Mouse (Mus musculus): Measurements from ENCODE around the gene Osbpl5. TPM values are rescaled to one million over a fixed set of nuclear protein-coding genes. Genes with fewer than 3 reads are reported as not detected.
A peak's percentile ranks its signal among the peaks of the same experiment; 100 is the strongest.

Osbpl5 gene
- polyA plus RNA-seq, 1 experiment: 8.4 TPM

DNA sequence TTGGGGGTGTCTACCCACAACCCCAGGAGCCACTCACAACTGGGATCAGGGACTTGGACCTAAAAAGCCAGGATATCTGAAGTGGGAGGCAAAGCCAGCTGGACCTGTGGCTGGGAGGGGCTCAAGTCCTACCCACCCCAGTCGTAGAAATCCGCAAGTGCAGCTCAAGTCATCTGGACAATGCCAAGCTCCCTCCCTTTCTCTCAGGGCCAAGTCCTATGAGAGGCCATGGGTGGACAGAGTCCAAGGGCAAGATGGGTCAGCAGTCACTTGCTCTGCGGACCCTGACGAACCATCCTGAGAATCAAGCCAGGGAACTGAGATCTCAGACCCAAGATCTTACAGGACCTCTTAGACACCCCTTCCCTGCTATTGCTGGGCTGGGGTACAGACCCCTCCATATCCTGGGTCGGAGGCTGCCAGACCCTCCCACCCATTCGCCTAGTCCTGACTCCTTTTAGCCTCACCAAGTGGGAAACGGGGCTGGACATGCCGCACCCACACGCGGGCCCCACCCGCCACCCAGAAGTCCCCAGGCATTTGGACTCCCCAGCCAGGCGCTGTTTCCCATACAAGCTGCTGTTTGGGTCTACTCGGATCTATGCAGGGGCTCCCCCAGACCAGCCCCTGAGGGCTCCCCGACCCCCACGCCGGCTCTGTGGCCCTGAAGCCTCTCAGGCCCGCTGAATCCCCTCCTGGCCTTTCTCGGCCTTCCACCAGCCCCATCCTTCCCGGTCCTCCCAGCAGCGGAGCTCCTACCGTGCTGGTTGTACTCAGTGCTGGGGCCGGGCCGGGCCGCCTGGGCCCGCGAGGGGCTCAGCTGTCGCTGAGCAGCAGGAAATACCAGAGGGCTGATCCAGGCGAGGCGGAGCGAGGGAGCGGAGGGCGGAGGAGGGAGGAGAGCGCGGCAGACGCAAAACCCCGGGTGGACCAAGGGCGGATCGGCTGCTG, 17.0 kb downstream of the Osbpl5 start:
- Histone ChIP-seq H3K27ac (ENCODE audit: control insufficient read depth, insufficient read depth, low read depth, low read length) (no peak overlapping the region), H3K4me1 (ENCODE audit: control insufficient read depth, insufficient read depth, low read length) (peaks cover 7% of the 10 kb centered on the region), H3K4me3 (ENCODE audit: control insufficient read depth, low read depth, low read length) (peak overlapping the region; percentile 63), H3K36me3 (ENCODE audit: control insufficient read depth, insufficient read depth, low read length) (no peaks in the 10 kb centered on the region), H3K27me3 (ENCODE audit: control insufficient read depth, insufficient read depth, low read length) (no peaks in the 10 kb centered on the region)
- TF ChIP-seq POLR2A (IDR thresholded peaks at IDR 0.05; ENCODE audit: control insufficient read depth, low read depth, low read length): 0 out of 2 replicates have a peak, but pooled peaks have one; percentile 24
- TF ChIP-seq CTCF (IDR thresholded peaks at IDR 0.05; ENCODE audit: control insufficient read depth, insufficient read depth, insufficient replicate concordance, low read depth, low read length): no peak

- Histone ChIP-seq H3K4me3 (ENCODE audit: control insufficient read depth, low read depth, low read length) (no peak overlapping the region), H3K36me3 (ENCODE audit: control insufficient read depth, insufficient read depth, low read length) (no peaks in the 10 kb centered on the region), H3K4me1 (ENCODE audit: control insufficient read depth, insufficient read depth, low read length) (peaks cover 7% of the 10 kb centered on the region), H3K27me3 (ENCODE audit: control insufficient read depth, insufficient read depth, low read length) (no peaks in the 10 kb centered on the region), H3K27ac (ENCODE audit: control insufficient read depth, insufficient read depth, low read depth, low read length) (no peak overlapping the region)
- no peak for TF ChIP-seq CTCF (IDR thresholded peaks at IDR 0.05; ENCODE audit: control insufficient read depth, insufficient read depth, insufficient replicate concordance, low read depth, low read length)
- TF ChIP-seq POLR2A (IDR thresholded peaks at IDR 0.05; ENCODE audit: control insufficient read depth, low read depth, low read length): no peak
These were observed 18.2 kb downstream of the Osbpl5 start for GRCm38 (mm10) chr7:143738601-143739006.

GRCm38 (mm10) chr7:143738194-143738593, 18.6 kb downstream of the Osbpl5 start:
- Histone ChIP-seq H3K27ac (ENCODE audit: control insufficient read depth, insufficient read depth, low read depth, low read length) (no peak overlapping the region), H3K36me3 (ENCODE audit: control insufficient read depth, insufficient read depth, low read length) (no peaks in the 10 kb centered on the region), H3K4me3 (ENCODE audit: control insufficient read depth, low read depth, low read length) (no peak overlapping the region), H3K27me3 (ENCODE audit: control insufficient read depth, insufficient read depth, low read length) (no peaks in the 10 kb centered on the region), H3K4me1 (ENCODE audit: control insufficient read depth, insufficient read depth, low read length) (peaks cover 7% of the 10 kb centered on the region)
- TF ChIP-seq CTCF (IDR thresholded peaks at IDR 0.05; ENCODE audit: control insufficient read depth, insufficient read depth, insufficient replicate concordance, low read depth, low read length) (no peak), POLR2A (IDR thresholded peaks at IDR 0.05; ENCODE audit: control insufficient read depth, low read depth, low read length) (no peak)

GRCm38 (mm10) chr7:143733746-143734145, 23.0 kb downstream of the Osbpl5 start:
- H3K4me1 ChIP-seq (ENCODE audit: control insufficient read depth, insufficient read depth, low read length): no peaks in the 10 kb centered on the region
- no peak for TF ChIP-seq POLR2A (IDR thresholded peaks at IDR 0.05; ENCODE audit: control insufficient read depth, low read depth, low read length)
- TF ChIP-seq CTCF (IDR thresholded peaks at IDR 0.05; ENCODE audit: control insufficient read depth, insufficient read depth, insufficient replicate concordance, low read depth, low read length): no peak
- no peaks in the 10 kb centered on the region for H3K36me3 ChIP-seq (ENCODE audit: control insufficient read depth, insufficient read depth, low read length)
- H3K4me3 ChIP-seq (ENCODE audit: control insufficient read depth, low read depth, low read length): no peak overlapping the region
- no peak overlapping the region for H3K27ac ChIP-seq (ENCODE audit: control insufficient read depth, insufficient read depth, low read depth, low read length)
- no peaks in the 10 kb centered on the region for H3K27me3 ChIP-seq (ENCODE audit: control insufficient read depth, insufficient read depth, low read length)

- no peaks in the 10 kb centered on the region for H3K4me1 ChIP-seq (ENCODE audit: control insufficient read depth, insufficient read depth, low read length)
- H3K27me3 ChIP-seq (ENCODE audit: control insufficient read depth, insufficient read depth, low read length): no peaks in the 10 kb centered on the region
- no peaks in the 10 kb centered on the region for H3K36me3 ChIP-seq (ENCODE audit: control insufficient read depth, insufficient read depth, low read length)
- no peak overlapping the region for H3K4me3 ChIP-seq (ENCODE audit: control insufficient read depth, low read depth, low read length)
- no peak overlapping the region for H3K27ac ChIP-seq (ENCODE audit: control insufficient read depth, insufficient read depth, low read depth, low read length)
- no peak for TF ChIP-seq CTCF (IDR thresholded peaks at IDR 0.05; ENCODE audit: control insufficient read depth, insufficient read depth, insufficient replicate concordance, low read depth, low read length)
These were observed 26.9 kb downstream of the Osbpl5 start for GRCm38 (mm10) chr7:143729886-143730285.

- H3K36me3 ChIP-seq (ENCODE audit: control insufficient read depth, insufficient read depth, low read length): no peaks in the 10 kb centered on the region
- H3K27ac ChIP-seq (ENCODE audit: control insufficient read depth, insufficient read depth, low read depth, low read length): no peak overlapping the region
- H3K27me3 ChIP-seq (ENCODE audit: control insufficient read depth, insufficient read depth, low read length): no peaks in the 10 kb centered on the region
- TF ChIP-seq POLR2A (IDR thresholded peaks at IDR 0.05; ENCODE audit: control insufficient read depth, low read depth, low read length) (no peak), CTCF (IDR thresholded peaks at IDR 0.05; ENCODE audit: control insufficient read depth, insufficient read depth, insufficient replicate concordance, low read depth, low read length) (no peak)
- H3K4me3 ChIP-seq (ENCODE audit: control insufficient read depth, low read depth, low read length): no peak overlapping the region
- H3K4me1 ChIP-seq (ENCODE audit: control insufficient read depth, insufficient read depth, low read length): no peaks in the 10 kb centered on the region
These were observed 30.4 kb downstream of the Osbpl5 start for GRCm38 (mm10) chr7:143726396-143726795.

- no peaks in the 10 kb centered on the region for H3K27me3 ChIP-seq (ENCODE audit: control insufficient read depth, insufficient read depth, low read length)
- TF ChIP-seq CTCF (IDR thresholded peaks at IDR 0.05; ENCODE audit: control insufficient read depth, insufficient read depth, insufficient replicate concordance, low read depth, low read length): no peak
- no peak for TF ChIP-seq POLR2A (IDR thresholded peaks at IDR 0.05; ENCODE audit: control insufficient read depth, low read depth, low read length)
- no peaks in the 10 kb centered on the region for H3K4me1 ChIP-seq (ENCODE audit: control insufficient read depth, insufficient read depth, low read length)
- no peaks in the 10 kb centered on the region for H3K36me3 ChIP-seq (ENCODE audit: control insufficient read depth, insufficient read depth, low read length)
- no peak overlapping the region for H3K4me3 ChIP-seq (ENCODE audit: control insufficient read depth, low read depth, low read length)
- H3K27ac ChIP-seq (ENCODE audit: control insufficient read depth, insufficient read depth, low read depth, low read length): no peak overlapping the region
These were observed 32.9 kb downstream of the Osbpl5 start for GRCm38 (mm10) chr7:143723841-143724240.

Data from testis, adult 2 months (tissue).